Mouse (Mus musculus) G1E (cell line): ENCODE measurements around the gene Ftl1.

Experiments used
- CTCF ChIP-seq: IDR thresholded peaks from 2 replicates; pipeline ENCODE4 v1.5.1; 2012; ENCODE audit warnings: low read depth, low read length, inconsistent platforms, mixed read lengths
- GATA1 ChIP-seq: IDR thresholded peaks from 2 replicates; pipeline ENCODE4 v1.6.1; 2012; ENCODE audit warnings: borderline replicate concordance, low read length, inconsistent platforms, mixed read lengths
- GATA2 ChIP-seq: IDR thresholded peaks from 2 replicates; pipeline ENCODE4 v1.6.1; 2012; ENCODE audit warnings: low read depth, low read length, inconsistent platforms, borderline replicate concordance
- TAL1 ChIP-seq: conservative IDR thresholded peaks from 2 replicates; pipeline ENCODE4 v1.6.1; 2012; ENCODE audit warnings: low read depth, low read length, inconsistent platforms, mixed read lengths

DNA sequence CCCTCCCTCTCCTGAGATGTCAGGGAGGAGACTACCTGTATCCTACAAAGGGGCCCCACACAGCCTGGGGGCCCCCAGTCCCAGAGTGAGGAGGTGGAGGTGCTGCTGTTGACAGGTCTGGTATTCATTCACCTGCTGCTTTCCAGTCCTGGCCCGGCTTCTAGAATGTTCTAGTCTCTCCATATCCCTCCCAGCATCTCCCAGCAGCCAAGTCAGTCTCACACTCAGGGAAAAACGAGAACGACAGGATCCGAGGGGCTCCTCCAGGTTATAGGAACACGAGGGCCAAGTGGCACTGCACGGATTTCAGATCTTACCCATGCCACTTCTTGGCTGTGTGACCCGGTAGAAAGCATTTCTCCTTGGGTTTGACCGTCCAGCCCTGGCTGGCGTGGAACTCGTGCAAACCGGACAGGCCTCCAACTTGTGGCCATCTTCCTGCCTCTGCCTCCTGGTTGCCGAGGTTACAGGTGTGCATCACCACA lies 44.9 kb downstream of the Ftl1 start:
- TF ChIP-seq CTCF (no peak), GATA1 (no peak), TAL1 (no peak), GATA2 (no peak)
